Comparison of ENCODE assay signal across 13 mouse cellular contexts in genomic region chr13:23297737-23298136, GRCm38 (mm10). TPM values are rescaled to one million over a fixed set of nuclear protein-coding genes. Genes with fewer than 3 reads are reported as not detected.
DNase-seq lines count a peak whose midpoint lies in the region; ATAC-seq lines count a peak whose summit lies in the region.
"Had no signal": no experiment of that assay in that cellular context is flagged by ENCODE, and none has a peak within 500 bp of the region (broad histone marks: within the 10 kb centered on the region; RNA-seq: fewer than 3 reads in every experiment).

No protein-coding gene starts in this region.

- WGBS in hindbrain, embryonic 10.5 days, result 4% methylated on average over 5 of the region's 5 CpGs
- 4% methylated on average over 5 of the region's 5 CpGs for WGBS in hindbrain, embryonic 16.5 days
- WGBS in forebrain, embryonic 13.5 days, result 4% methylated on average over 5 of the region's 5 CpGs

- ATAC-seq in hindbrain, embryonic 16.5 days, result no peak
- no peak for ATAC-seq in forebrain, embryonic 13.5 days

- no peak overlapping the region for H3K9ac ChIP-seq in hindbrain, embryonic 16.5 days (ENCODE audit: low read depth, low read length)
- H3K9ac ChIP-seq in forebrain, embryonic 13.5 days, result no peak overlapping the region

- H3K27ac ChIP-seq in hindbrain, embryonic 10.5 days, result no peak overlapping the region
- no peak overlapping the region for H3K27ac ChIP-seq in hindbrain, embryonic 16.5 days (ENCODE audit: low read depth, low read length)
- no peak overlapping the region for H3K27ac ChIP-seq in forebrain, embryonic 13.5 days

- no peaks in the 10 kb centered on the region for H3K9me3 ChIP-seq in hindbrain, embryonic 10.5 days
- H3K9me3 ChIP-seq in hindbrain, embryonic 16.5 days (ENCODE audit: control insufficient read depth, low read length), result no peaks in the 10 kb centered on the region
- H3K9me3 ChIP-seq in forebrain, embryonic 13.5 days (replicated peaks), result no peaks in the 10 kb centered on the region

- H3K4me2 ChIP-seq in hindbrain, embryonic 16.5 days (ENCODE audit: low read length), result no peak overlapping the region; the same call in 1 of the 2 replicates
- H3K4me2 ChIP-seq in forebrain, embryonic 13.5 days, result peak overlapping the region; percentile 61; the same call in 1 of the 2 replicates

- no peaks in the 10 kb centered on the region for H3K36me3 ChIP-seq in hindbrain, embryonic 10.5 days
- H3K36me3 ChIP-seq in hindbrain, embryonic 16.5 days (ENCODE audit: control insufficient read depth, insufficient read depth, low read length), result no peaks in the 10 kb centered on the region
- no peaks in the 10 kb centered on the region for H3K36me3 ChIP-seq in forebrain, embryonic 13.5 days (ENCODE audit: poor library complexity, severe bottlenecking)

- no peak for DNase-seq in hindbrain, embryonic 10.5 days (ENCODE audit: low spot score)
- peak; percentile 57 for DNase-seq in retina, embryonic 14.5 days (ENCODE audit: low spot score)
- no peak for DNase-seq in retina, postnatal 1 day
- no peak for DNase-seq in urinary bladder, postnatal 14 days (ENCODE audit: low spot score)
- DNase-seq in left cerebral cortex, postnatal 4 days, result no peak
- no peak for DNase-seq in cerebellum, adult 18-20 months
- DNase-seq: spleen, adult 18-20 months had no signal

- peaks cover 17% of the 10 kb centered on the region; the same call in 1 of the 2 replicates for H3K4me1 ChIP-seq in hindbrain, embryonic 10.5 days (replicated peaks)
- no peaks in the 10 kb centered on the region for H3K4me1 ChIP-seq in hindbrain, embryonic 16.5 days (ENCODE audit: control insufficient read depth, insufficient read depth, low read depth, low read length)
- peaks cover 9% of the 10 kb centered on the region for H3K4me1 ChIP-seq in forebrain, embryonic 13.5 days

- H3K27me3 ChIP-seq in hindbrain, embryonic 10.5 days (ENCODE audit: insufficient read depth, poor library complexity, severe bottlenecking), result no peaks in the 10 kb centered on the region
- peaks cover 9% of the 10 kb centered on the region; the same call in 1 of the 2 replicates for H3K27me3 ChIP-seq in hindbrain, embryonic 16.5 days (replicated peaks; ENCODE audit: control insufficient read depth, insufficient read depth, low read length)
- peaks cover 10% of the 10 kb centered on the region; the same call in 1 of the 2 replicates for H3K27me3 ChIP-seq in forebrain, embryonic 13.5 days

- intact Hi-C loops in left cerebral cortex, postnatal 4 days (cut with DNase I), result loop anchor here (2.0 kb wide), 1 partner anchor 103 kb away; no protein-coding TSS in a partner anchor

- H3K4me3 ChIP-seq in hindbrain, embryonic 10.5 days, result peak overlapping the region; percentile 63
- no peak overlapping the region; the same call in 1 of the 2 replicates for H3K4me3 ChIP-seq in hindbrain, embryonic 16.5 days (ENCODE audit: low read length)
- H3K4me3 ChIP-seq in forebrain, embryonic 13.5 days, result no peak overlapping the region

RNA-seq across cellular contexts. Expression of gene Vmn1r223, which starts 50.8 kb away (rescaled TPM):
- not detected in 2 replicates for polyA plus RNA-seq in hindbrain, embryonic 10.5 days (2016; fragmentation: Nextera tagmentation; extraction: Ambion mirVana)
- not detected in 2 replicates for polyA plus RNA-seq in hindbrain, embryonic 16.5 days (2015; fragmentation: Nextera tagmentation; extraction: Ambion mirVana)
- polyA plus RNA-seq in forebrain, embryonic 13.5 days (2015; fragmentation: Nextera tagmentation; extraction: Ambion mirVana), result not detected in 2 replicates
- total RNA-seq in left cerebral cortex, postnatal 4 days (2021), result not detected
- total RNA-seq: layer of hippocampus, adult 18-20 months; megakaryocyte progenitor cell, adult 5-6 weeks had no signal
- polyA plus RNA-seq: cortical plate, adult 2 months; gonadal fat pad, adult 2 months had no signal
